Mouse (Mus musculus) liver, adult 2 months (tissue): Measurements from ENCODE around the gene Lrp5.

Experiments
- CTCF ChIP-seq: fragments of 200-500 bp; IDR thresholded peaks from 2 replicates; pipeline ENCODE4 v1.5.1; 2011; ENCODE audit warnings: low read depth, low read length, control low read depth
- POLR2A ChIP-seq: fragments of 200-500 bp; IDR thresholded peaks from 2 replicates; pipeline ENCODE4 v1.6.1; 2011; ENCODE audit warnings: low read length, control low read depth; ENCODE audit not compliant: insufficient read depth; ENCODE audit errors: extremely low read depth

DNA sequence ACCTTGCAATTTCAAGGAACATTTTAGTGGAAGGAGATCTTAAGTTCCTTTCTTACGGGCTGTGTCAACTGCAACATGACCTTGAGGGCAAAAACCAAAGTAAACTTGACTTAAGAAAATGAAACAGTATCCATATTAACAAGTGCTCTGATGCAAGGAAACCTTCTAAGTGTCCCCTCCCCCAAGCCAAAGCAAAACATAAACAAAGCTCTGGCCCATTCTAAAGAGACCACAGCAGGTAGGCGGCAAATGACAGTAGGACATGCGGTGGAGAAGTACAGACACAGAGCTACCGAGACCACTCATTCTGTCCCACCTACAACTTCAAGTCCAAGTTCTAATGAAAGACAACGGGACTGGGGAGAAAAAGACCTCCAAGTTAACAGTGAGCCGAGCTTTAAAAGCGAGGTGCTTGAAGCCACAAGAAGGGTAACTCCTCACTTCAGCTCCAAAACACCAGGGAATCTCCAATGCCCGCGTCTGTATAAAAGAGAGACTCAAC lies 111.7 kb downstream of the Lrp5 start:
- TF ChIP-seq CTCF, result no peak
- no peak for TF ChIP-seq POLR2A
